Mouse (Mus musculus) ES-CJ7 (cell line): Measurements from ENCODE around the gene Slc29a1.

Experiments
- DNase-seq: peaks from one replicate; pipeline ENCODE4 v3.0.0; 2011; ENCODE audit warnings: low read depth, low spot score

The Slc29a1 gene

DNA sequence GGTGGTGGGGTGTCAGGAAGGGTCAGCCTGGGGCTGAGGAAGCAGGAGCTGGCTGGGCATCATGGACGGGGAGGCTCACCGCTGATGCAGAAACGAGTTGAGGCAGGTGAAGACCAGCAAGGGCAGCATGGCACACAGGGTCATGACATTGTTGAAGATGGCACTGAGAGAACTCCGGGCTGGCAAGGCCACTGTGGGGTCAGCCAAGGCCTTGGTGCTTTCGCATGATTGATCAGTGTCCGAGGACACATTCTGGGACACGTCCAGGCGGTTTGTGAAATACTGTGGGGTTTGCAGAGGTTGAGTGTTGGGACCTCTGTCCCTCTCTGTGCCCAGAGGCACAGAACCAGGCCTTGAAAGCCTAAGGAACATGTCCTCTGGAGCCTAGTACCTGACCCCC is 9.6 kb downstream of the Slc29a1 start:
- no peak for DNase-seq

DNA sequence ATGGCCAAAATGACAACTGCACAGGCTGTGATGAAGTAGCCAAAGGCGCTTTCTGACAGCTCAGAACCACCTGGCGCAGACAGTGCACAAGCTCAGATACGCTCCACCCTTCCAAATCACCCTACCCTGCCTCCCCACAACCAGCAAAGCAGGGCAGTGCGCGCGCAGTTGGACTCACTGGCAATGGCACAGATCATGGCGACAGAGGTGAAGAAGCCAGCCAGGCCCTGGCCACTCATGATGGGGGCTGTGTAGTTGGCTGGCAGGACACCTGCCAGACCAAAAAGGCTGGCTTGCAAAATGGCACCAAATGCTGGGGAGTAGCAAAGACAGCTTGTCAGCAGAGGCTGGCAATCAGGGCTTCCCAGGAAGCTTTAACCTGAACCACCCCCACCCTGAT is 10.2 kb downstream of the Slc29a1 start:
- no peak for DNase-seq

DNA sequence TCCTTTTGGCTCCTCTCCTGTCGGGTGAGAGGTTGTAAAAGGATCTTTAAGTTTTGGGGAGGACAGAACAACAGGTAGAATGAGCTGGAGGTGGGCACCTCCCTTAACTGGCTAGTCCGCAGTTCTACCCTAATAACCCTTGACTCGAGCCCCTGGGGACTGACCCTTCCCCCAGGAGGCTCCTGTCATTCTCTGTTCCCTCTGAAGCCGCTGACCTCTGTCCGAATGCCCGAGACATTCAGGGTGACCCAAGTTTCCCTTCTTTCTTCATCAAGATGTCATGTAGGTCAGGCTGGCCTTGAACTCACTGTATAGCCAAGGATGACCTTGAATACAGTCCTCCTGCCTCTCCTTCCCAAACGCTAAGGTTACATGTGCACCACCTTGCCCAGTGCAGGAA is 11.0 kb downstream of the Slc29a1 start:
- no peak for DNase-seq

DNA sequence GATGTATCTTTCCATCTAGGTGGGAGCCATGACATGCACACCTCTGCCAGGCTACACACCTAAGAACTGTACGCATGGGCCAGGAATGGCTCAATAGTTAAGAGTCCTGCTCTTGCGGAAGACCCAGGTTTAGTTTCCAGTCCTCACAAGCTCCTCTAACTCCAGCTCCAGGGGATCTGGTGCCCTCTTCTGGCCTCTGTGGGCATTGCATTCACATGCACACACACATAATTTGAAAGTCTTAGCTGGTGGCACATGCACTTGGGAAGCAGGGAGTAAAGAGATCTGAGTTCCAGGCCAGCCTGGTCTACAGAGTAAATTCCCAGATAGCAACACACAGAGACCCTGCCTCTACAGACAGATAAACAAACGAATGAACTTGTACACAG is 13.0 kb downstream of the Slc29a1 start:
- peak; percentile 92 for DNase-seq

DNA sequence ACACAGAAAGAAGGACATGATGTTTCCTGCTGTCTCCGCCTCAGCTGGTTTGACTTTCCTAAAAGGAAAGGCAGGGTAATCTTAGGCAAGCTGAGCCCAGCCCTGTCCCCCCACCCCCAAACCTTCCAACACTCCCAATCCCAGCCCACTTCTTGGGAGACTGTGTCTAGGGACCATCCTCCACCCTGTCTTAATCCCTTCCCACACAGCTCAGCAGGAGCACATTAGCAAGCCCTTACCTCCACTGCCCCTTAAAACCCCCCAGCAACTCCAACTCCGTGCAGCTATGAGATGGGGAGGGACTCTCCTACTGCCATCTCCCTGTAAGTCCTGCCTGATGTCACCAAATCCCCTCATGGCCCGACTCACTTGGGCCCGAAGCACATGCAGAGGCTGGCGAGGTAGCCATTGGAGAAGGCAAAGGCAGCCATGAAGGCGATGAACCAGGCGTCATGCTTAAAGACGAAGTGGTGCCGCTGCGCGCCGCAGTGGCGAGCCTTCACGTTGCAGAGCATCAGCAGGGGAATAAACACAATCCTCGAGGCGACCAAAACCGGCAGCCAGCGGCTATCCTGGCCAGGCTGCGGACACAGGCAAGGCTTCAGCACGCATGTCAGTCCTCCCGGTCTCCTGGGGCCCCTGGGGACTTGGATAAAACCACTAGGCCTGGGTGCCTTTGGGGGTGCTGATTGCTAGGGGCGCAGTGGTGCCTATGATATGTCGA is 13.5 kb downstream of the Slc29a1 start:
- DNase-seq, result peak; percentile 75

DNA sequence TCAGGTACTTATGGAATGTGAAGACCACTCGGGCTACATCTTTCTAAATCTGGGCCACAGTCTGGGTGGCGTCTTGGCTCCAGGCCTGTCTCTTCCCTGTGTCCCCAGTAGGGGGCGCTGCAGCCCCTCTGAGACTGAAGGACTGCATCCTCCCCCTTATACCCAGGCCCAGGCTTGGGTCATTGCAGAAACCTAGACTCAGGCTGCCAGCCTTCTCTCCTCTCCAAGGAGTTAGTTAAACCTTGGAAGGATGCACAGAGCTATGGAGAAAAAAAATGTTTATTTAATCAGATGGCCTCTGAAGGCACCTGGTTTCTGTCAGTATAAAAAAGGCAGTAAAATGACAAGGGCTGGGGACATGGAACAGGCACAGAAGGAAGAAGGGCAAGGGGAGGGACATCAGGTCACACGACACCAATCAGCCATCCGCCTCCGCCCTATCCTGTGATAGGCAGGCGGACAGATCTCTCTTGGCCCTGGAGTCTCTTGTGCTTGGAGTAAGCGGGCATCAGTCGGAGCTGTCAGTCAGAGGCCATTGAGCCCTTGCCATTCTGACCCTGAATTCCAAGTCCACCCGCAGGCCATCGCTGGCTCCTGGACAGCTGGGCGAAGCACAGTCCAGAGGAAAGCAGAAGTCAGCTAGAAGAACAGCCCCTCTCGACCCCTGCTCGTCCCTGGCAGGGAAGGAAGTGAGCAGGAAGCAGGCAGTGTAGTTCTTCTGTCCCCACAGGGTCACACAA is 14.3 kb downstream of the Slc29a1 start:
- peak; percentile 83 for DNase-seq

DNA sequence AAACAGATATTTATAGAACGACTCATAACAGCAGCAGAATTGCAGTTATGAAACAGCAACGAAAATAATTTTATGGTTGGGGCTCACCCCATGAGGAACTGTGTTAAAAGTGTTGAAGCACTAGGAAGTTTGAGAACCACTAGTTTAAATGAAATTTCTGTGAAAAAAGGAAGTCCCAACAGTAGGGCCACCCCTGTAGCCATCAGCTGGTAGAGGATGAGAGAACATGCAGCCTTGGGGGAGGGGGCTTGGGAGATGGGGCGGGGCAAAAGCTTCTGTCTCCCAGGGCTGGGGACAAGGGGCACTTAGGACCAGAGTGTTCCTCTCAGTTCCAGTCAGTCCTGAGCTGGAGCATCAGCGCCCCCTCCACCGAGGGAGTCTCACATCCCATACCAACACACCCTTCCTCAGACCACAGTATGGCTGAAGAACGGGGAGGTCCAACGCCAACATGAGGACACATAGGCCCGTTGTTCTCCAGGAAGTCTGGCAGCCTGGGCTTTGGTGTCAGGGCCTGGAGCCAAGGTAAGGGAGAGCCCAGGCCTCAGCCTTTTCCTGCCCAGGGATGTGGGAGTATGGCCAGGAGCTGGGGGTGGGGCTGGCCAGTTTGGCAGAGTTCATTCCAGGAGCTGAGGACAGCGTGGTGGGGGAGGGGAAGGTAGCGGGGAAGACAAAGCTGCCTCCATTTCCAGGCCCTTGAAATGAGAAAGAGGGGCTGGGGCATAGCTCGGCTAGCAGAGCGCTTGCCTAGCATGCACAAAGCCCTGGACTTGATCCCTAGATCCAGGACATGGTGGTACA is 15.1 kb downstream of the Slc29a1 start:
- DNase-seq, result peak; percentile 81

DNA sequence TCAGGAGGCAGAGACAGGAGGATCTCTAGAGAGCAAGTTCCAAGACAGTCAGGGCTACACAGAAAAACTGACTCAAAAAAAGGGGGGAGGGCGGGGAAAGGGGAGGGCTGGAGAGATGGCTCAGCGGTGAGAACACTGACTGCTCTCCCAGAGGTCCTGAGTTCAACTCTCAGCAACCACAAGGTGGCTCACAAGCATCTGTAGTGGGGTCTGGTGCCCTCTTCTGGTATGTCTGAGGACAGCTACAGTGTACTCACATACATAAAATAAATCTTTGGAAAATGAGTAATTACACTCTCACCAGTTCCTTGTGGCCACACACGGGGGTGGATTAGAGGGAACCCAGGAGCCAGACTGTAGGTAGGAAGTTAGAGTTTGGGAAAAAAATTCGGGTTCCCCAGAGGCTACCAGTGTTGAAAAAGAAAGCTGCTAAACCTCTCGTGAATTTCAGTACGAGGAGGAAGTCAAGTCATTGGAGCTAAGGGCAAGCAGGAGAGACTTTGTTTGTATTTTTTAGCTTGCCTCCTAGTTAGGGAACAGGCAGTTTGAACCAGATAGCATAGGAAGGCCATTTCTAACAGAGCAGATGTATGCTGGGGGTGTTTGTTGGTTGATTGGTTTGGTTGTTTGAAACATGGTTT is 16.6 kb downstream of the Slc29a1 start:
- peak; percentile 76 for DNase-seq

DNA sequence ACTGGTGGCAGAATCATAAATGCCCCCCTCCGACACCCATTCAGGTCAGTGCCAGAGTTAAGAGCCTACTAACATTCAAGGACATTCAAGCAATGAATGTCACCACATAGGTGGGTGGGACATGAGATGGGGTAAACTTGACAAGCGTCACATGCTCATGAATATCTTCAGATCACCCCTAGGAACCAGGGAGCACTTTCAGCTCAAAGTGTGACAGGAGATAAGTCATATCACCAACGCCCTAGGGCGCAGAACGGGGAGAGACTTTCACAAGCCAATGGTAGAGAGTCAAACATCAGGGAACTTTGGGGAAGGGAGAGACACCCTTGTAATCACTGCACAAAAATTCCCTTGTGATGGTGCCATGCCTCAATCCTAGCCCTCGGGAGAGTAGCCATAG is 17.2 kb downstream of the Slc29a1 start:
- DNase-seq, result no peak

DNA sequence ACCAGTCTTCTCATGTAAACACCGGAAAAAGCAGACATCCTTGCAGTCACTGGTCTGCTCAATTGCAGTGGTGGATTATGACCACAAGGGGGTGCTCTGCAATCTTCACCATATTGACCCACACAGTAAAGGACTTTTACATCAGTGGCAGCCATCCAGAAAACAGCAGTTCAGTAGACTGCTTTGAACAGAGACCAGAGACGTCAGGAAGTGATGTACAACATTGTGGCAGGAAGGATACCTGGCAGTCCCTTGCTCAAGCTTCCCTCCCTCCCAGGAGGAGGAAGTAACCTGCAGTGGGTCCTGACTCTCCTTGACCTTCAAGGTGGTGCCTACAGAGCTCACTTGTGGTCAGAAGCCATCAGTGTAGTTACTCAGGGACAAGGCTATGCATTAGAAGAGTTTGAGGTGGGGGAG is 17.8 kb downstream of the Slc29a1 start:
- peak; percentile 87 for DNase-seq

DNA sequence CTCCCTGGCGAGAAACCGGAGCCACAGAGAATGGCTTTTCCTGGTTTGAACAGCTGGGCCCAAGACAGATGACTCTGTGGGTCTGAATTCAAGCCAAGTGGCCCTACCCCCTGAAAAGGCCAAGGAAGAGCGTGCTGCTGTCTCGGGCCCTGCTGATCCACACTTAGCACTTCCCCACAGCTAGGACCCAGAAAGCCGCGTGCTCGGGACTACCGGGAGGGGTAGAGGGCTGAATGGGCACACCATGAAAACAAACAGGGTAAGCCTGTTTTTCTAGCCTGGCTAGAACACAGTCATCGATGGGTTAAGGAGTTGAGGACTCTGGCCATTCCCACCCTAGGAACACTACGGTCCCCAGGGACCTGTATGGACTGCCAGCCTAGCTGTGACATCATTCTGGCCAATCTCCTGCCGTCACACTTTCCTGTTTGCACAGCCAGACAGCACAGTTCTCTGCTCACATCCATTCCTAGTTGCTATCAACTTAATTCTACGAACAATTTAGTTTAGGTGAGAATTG is 18.4 kb downstream of the Slc29a1 start:
- no peak for DNase-seq

DNA sequence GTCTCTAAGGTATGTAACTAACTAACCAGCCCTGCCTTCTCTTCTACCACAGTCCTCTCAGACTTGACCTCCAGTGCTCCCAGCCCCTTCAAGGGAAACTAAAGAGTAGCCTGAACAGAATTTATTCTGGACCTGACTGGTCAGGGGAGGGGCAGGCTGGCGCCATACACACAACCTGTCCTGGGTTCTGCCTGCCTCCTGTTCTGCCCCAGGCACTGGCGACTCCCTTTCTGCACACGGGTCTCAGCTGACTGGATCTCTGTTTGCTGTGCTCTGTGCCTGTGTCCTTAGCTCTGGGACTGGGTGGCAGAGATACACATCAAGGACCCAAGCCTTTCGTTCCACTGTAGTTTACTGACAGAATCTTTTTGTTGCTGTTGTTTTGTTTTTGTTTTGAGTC is 19.9 kb downstream of the Slc29a1 start:
- DNase-seq, result no peak

DNA sequence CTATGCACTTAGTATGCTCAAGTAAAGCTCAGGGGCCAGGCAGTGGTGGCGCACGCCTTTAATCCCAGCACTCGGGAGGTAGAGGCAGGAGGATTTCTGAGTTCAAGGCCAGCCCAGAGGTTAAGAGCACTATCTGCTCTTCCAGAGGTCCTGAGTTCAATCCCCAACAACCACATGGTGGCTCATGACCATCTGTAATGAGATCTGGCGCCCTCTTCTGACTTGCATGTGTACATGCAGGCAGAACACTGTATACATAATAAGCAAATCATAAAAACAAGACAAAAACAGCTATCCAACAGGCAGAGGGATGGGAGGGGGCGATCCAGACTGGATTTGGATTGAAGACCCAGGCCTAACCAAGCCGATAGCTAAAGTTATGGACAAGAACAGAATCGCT is 20.6 kb downstream of the Slc29a1 start:
- peak; percentile 81 for DNase-seq

DNA sequence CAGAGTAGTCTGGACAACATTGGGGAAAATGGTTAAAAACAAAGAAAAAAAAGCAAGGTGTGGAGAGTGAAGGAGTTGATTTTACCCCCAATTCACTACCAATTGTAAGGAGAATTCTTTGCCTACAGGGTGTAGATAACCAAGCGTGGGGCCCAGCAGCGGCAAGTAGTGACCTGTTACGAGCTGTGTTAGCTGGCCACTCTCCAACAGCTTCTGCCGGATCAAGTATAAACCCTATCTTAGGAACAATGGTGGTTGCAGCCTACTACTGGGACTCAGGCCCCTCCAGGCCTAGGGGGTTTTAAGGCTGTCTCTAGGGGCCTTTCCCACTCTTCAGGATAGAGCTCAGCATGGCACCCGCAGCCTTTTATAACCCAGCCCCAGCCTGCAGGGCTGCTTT is 21.2 kb downstream of the Slc29a1 start:
- DNase-seq, result no peak

DNA sequence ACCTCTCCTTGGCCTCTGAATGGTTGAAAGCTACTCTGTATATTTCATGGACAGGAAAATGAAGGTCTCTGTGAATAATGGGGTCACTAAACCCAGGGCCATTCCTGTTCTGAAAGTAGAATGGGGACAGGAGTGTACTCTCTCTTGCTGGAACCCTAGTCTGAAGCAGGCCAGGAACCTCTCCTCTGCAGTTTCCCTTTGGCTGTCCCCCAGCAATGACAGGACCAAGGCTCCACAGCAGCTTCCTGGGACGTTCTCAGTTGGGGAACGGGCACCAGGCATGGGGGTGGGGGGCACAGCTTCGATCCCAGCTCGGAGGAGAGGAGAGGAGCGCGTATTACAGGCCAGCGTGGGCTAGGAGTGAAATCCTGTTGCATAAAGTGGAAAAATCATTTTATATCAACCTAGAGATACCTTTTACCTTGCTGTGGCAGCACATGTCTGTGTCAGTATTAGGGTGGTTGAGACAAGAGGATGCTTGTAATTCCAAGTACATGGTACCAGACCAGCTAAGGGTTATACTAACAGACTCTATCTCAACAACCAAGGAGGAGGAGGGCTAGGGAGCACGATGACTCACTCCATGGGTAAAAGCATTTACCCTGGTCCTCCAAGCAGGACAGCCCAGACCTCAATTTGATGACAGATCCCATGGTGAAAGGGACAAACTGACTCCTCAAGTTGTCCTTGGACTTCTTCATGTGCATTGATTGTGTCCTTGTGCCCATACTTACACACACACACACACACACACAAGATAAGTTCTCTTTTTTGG is 24.1 kb downstream of the Slc29a1 start:
- DNase-seq, result no peak

DNA sequence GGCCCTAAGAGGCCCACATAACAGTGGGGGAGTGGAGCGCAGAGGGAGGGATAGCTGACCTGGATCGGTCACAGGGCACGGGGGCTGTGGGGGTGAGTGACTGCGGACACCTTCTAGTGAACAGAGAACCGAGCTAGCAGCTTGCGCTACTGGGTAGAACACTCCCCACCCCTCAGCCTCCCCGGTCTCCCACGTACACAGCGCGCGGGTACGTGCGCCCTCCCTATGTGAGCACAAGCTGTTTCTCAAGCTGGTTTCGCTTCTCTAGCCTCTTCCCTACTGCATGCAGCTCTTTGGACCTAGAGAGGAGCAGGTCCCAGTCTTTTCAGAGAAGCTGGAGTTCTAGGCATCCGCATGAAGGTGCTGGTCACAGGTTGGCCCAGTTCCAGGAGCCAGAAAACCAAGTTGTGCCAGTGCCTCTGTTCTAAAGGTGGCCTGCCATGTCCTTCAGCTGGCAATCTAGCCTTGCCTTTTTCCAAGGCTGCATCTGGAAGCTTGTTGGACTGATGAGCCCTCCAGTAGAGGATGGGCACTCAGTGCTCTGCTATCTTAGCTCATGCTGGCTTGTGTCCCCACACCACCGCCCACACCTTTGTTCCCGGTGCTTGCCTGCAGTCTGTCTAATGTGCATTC is 25.2 kb downstream of the Slc29a1 start:
- peak; percentile 79 for DNase-seq

DNA sequence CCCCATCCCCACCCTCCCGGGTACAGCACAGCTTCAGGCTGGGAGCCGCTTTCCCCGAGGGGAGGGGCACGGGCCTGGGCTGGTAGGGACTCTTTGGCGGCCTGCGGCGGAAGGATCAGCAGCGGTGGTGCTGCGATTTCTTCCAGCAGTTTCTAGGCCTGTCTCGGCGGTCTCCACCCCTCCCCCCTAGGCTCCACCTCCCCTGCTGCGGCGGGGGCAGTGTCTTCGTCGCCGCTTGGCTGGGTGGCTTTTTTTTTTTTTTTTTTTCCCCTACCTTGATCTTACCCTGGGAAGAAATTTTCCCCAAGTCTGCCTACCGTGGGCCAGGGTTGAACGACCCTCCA is 25.7 kb downstream of the Slc29a1 start:
- peak; percentile 97 for DNase-seq

DNA sequence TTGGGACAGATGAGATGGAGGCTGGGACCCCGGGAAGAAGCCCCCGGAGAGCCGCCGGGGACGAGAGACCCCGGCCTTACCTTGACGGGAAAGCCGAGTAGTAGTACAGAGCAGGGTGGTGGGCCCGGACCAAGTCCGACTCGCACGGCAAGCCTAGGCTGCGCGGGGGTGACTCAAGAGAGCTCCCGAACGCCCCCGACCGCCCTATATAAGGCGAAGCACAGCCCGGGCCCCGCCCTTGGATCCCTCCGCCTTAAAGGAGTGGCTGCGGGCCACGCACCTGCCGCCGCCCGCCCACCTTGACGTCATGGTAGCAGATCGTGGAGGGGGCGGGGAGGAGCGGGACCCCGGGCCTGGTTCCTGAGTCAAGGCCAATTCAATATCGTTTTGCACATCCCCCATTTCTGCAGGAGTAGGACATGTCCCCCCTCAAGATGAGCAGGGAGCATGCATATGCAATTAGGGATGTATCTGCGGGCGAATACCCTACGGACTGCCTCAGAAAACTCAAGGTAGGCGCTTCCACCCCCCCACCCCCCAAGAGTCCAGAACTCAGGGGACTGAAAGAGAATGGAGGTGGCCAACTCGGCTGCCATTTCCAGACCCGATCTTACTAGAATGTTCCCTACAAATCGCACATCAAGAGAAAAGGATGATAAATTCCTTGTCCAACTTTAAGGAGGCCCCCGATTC is 26.2 kb downstream of the Slc29a1 start, which contains the start of gene Hsp90ab1:
Hsp90ab1 (minus strand) TSS at position 185 of the 693 bp plus-strand sequence.
- DNase-seq, result peak; percentile 99

DNA sequence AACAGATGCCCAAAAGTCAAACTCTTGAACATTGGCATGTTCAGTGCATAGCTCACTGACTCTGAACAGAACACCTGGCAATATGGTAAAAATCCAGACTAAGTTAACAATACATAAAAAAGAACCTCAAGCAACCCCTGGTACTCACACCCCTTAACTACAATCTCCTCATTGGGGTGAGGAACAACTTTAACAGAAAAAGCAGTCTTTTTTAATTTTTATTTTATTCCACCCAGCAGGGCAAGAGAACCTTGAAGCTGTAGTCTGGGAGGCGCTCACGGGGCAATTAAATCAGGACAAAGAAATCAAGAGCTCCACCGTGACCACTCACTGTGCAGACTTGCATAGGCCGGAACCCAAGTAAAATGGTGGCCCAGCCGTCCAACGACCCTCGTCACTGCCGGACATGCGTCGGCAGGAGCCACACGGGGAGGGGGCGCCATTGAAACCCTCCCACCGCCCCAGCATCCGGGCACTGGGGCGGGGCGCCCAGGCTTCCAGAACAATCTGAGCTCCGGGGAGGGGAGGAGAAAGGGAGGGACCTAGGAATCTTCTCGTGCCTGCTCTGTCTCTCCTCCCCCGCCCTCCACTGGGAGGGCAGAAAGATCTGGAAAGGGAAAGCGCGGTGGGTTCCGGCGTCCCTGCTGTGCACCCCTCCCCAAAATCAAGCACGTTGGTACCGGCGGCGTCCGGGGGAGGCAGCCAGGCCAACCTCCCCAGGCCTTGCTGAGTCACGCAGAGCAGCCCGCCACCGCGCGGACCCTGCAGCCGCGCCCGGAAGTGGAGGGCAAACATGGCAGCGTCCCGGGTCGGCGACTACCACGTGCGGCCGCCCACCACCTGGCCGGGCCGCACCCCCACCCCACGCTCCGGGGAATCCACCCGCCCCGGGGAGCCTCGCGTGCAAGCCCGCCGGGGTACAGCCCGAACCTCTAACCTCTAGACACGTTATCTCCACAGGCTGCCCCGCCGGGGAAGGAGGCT is 27.0 kb downstream of the Slc29a1 start:
- peak; percentile 92 for DNase-seq
